Mouse (Mus musculus): ENCODE data around the gene Gimap9.

Gene Gimap9

GRCm38 (mm10) chr6:48675931-48676859, at the start of gene Gimap9:
Gimap9 (plus strand) TSS chr6:48676129.
- peak; percentile 56 for DNase-seq (ENCODE audit: low spot score)

- DNase-seq (ENCODE audit: low spot score), result no peak
Observed at GRCm38 (mm10) chr6:48626464-48626863, 49.5 kb upstream of the Gimap9 start, which contains the start of gene AI854703. AI854703 (plus strand) TSS chr6:48626764.

- no peak for DNase-seq (ENCODE audit: low spot score)
Observed at GRCm38 (mm10) chr6:48626984-48627383, 48.9 kb upstream of the Gimap9 start.

DNA sequence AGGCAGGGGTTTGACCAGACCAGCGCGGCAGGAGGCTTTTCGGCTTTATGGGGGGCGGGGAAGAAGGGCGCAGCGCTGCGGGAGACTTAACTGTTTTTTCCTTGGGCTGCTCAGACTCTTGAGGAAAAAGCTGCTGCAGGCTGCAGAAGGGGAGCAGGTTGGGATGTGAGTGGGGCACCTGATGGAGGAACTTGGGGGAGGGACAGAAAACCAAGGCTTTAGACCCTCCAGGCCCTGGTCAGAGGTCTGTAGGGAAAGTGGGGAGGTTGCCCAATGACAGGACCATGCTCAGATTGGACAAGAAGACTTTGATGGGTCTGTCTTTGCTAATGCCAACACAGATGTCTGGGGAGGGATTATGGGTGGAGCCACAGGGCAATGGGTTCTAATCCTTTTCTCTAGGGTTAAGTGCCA, 48.4 kb upstream of the Gimap9 start:
- DNase-seq (ENCODE audit: low spot score), result no peak

GRCm38 (mm10) chr6:48628377-48628776, 47.6 kb upstream of the Gimap9 start:
- no peak for DNase-seq (ENCODE audit: low spot score)

GRCm38 (mm10) chr6:48628808-48629660, 46.9 kb upstream of the Gimap9 start:
- no peak for DNase-seq (ENCODE audit: low spot score)

GRCm38 (mm10) chr6:48629661-48630034, 46.3 kb upstream of the Gimap9 start:
- DNase-seq (ENCODE audit: low spot score), result no peak

GRCm38 (mm10) chr6:48630831-48631230, 45.1 kb upstream of the Gimap9 start:
- DNase-seq (ENCODE audit: low spot score), result no peak

DNA sequence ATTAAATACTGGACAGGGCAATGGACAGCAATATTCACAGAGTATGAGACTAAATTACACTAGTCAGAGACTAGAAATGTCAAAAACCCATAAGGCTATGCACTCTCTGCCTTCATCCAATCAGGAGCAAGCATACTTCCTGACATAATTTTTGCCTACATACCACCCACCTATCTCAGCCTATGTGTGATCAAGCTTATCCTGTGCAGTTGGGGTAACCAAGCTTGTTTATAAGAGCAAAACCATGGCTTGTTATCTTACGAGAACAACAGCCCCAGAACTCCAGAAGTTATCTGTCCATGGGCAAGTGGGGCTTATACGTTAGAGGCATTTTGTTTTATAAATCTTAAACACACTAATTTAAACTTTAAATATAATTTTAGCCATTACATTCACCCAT, 40.8 kb upstream of the Gimap9 start:
- no peak for DNase-seq (ENCODE audit: low spot score)

DNA sequence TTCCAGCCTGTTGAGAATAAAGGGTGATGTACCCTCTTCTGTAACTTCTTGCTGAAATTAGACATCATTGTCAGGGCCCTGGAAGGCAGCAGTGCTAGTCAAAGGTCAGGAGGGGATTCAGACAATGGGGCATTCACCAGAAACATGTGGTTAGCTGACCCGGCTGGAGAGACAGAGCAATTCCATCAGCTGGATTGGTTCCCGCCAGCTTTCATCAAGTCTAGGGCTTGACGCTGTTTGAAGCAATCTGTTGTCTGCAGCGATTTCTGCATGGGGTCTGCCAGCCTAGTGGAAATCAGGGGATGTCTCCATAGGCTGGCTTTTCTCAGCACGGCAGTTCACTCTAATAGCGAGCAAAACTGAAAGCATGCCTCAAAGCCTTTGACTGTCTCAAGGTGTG, 39.4 kb upstream of the Gimap9 start:
- DNase-seq (ENCODE audit: low spot score), result no peak

- DNase-seq (ENCODE audit: low spot score), result no peak
Observed at GRCm38 (mm10) chr6:48637811-48638500, 38.0 kb upstream of the Gimap9 start.

DNA sequence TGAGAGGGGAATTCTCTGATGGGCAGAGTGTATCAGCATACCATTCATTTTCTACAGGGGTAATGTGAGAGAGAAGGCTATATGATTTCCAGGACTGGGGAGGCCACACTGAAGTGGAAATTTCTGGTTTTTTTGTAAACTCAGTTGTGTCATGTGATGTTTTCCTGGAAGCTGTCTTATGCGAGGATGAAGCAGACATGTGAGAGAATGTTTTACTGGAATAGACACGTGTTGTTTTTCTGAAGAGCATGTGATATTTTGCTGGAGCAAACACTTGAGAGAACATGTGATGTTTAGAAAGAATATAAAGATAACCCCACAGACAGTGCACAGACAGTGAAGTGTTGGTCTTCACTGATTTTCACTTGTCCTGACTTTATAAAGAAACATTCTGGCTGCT, 37.4 kb upstream of the Gimap9 start:
- DNase-seq (ENCODE audit: low spot score), result no peak

- DNase-seq (ENCODE audit: low spot score), result no peak
Observed at GRCm38 (mm10) chr6:48641391-48641790, 34.5 kb upstream of the Gimap9 start.

DNA sequence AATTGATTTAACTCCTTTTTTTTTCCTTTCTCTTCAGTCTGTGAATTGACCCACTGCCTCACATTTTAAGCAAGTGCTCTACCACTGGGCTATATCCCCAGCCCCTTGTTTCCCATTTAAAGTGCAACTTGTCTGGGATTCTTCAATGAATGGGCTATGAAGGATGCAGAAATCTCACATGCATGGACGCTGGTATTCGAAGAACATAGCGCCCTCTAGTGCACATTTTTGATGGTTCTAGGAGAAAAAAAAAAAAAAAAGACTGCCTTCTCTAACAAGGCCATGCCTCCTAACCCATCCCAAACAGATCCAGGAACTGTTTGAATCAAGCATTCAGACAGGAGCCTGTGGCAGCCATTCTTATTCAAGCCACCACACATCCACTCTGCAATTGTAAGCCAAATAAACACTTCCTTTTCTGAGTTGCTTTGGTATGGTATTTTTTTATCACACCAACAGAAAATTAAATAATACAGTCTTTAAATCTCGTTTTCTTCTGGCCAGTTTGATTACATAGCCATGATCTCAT, 33.1 kb upstream of the Gimap9 start:
- peak; percentile 29 for DNase-seq (ENCODE audit: low spot score)

GRCm38 (mm10) chr6:48645660-48646308, 30.1 kb upstream of the Gimap9 start:
- peak; percentile 49 for DNase-seq (ENCODE audit: low spot score)

- no peak for DNase-seq (ENCODE audit: low spot score)
Observed at GRCm38 (mm10) chr6:48646309-48646690, 29.6 kb upstream of the Gimap9 start.

- no peak for DNase-seq (ENCODE audit: low spot score)
Observed at GRCm38 (mm10) chr6:48646995-48647394, 28.9 kb upstream of the Gimap9 start, which contains the start of gene Gimap8. Gimap8 (plus strand) TSS chr6:48647234.

DNA sequence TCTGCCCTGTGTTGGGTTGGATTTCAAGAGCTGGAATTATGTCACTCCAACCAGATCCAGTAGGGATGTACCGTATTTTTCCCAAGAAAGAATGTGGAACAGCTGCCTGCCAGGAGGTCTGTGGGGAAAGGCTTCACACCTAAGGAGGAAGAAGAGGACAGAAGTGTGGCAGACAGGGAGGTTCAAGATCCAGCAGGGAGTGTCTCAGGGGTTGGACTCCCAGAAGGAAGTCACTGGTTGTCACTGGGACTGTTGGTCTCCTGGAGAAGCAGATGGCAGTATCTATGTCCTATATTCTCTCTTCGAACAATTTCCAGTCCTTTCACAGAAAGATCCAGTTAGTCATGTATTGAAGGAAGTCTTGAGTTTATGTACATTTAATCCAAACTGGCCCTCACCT, 28.3 kb upstream of the Gimap9 start:
- no peak for DNase-seq (ENCODE audit: low spot score)

DNA sequence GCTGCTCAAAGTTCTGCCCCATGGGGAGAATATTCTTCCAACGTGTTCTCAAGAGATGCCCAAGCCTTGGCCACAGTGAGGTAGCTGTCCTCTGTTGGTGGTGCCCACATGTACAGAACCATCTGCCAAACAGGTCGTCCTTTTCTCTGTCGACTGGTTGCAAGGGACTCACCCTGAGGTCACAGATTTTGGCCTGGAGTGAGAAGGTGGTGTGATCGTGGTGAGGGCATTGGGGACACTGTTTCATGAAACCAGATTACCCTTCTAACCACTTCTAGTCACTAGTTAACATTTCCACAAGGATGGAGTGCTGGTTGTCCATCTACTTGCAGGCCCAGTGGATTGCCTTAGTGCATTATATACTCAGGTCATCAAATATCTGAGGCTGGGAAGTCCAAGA, 27.1 kb upstream of the Gimap9 start:
- DNase-seq (ENCODE audit: low spot score), result no peak

DNA sequence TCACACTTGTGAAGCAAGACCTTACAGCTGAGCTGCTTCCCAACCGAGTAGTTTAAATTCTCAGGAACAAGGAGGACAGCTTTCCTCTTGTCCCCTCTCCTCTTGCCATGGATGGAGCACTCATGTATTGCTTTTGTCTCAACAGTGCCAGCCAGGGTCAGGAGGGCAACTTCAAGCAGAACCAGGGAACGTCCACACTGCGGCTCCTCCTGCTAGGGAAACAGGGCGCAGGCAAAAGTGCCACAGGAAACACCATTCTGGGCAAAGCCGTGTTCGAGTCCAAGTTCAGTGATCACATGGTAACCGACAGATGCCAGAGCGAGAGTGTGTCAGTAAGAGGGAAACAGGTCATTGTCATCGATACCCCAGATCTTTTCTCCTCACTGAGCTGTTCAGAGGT, 25.9 kb upstream of the Gimap9 start:
- DNase-seq (ENCODE audit: low spot score), result no peak

- DNase-seq (ENCODE audit: low spot score), result no peak
Observed at GRCm38 (mm10) chr6:48658721-48659120, 17.2 kb upstream of the Gimap9 start.

All from c-Kit-positive CD71-positive TER-119-positive erythroid progenitor cells, embryonic 14.5 days (primary cell).